Mouse (Mus musculus) liver, postnatal 0 days (tissue): ENCODE measurements at regions not wholly inside any gene's neighbourhood (a gene's known extent, or its start where the extent isn't known, plus 50 kb on each side); places are given as distances from the start of the nearest gene placed in this dataset.

ENCODE experiments used
- ATAC-seq: fragments of 200-750 bp; cut with Nextera tagmentation; 2 replicates; pipeline ENCODE4 v1.8.0; 2017; ENCODE audit warnings: mild to moderate bottlenecking, moderate library complexity
- DNase-seq: peaks from one replicate; pipeline ENCODE4 v3.0.0-alpha.2; 2016
- H3K27ac ChIP-seq: fragments of 300-500 bp; sonication (generic); 2 replicates; pipeline ENCODE4 v1.5.1; 2014; ENCODE audit warnings: antibody characterized with exemption, moderate library complexity, mild to moderate bottlenecking, low read depth
- H3K27me3 ChIP-seq: fragments of 300-500 bp; sonication (generic); 2 replicates; pipeline ENCODE4 v1.6.1; 2014; ENCODE audit warnings: low read length, control low read depth, mixed read lengths; ENCODE audit not compliant: insufficient read depth
- H3K36me3 ChIP-seq: fragments of 300-500 bp; sonication (generic); replicated peaks from 2 replicates; pipeline ENCODE4 v1.6.1; 2014; ENCODE audit warnings: mild to moderate bottlenecking, control low read depth, low read length, moderate library complexity, mixed read lengths; ENCODE audit not compliant: insufficient read depth
- H3K4me1 ChIP-seq: fragments of 300-500 bp; sonication (generic); 2 replicates; pipeline ENCODE4 v1.6.1; 2014; ENCODE audit warnings: antibody characterized with exemption, mild to moderate bottlenecking, control low read depth; ENCODE audit not compliant: insufficient read depth
- H3K4me2 ChIP-seq: fragments of 300-500 bp; sonication (generic); 2 replicates; pipeline ENCODE4 v1.6.1; 2014; ENCODE audit warnings: low read depth, mild to moderate bottlenecking, low read length, moderate library complexity, mixed read lengths
- H3K4me3 ChIP-seq: fragments of 300-500 bp; sonication (generic); 2 replicates; pipeline ENCODE4 v1.5.1; 2014; ENCODE audit warnings: low read depth, low read length
- H3K9ac ChIP-seq: fragments of 300-500 bp; sonication (generic); replicated peaks from 2 replicates; pipeline ENCODE4 v1.6.1; 2014; ENCODE audit warnings: mild to moderate bottlenecking, moderate library complexity
- H3K9me3 ChIP-seq: fragments of 300-500 bp; sonication (generic); 2 replicates; pipeline ENCODE4 v1.6.1; 2016; ENCODE audit warnings: mild to moderate bottlenecking, control low read depth, low read length, mixed read lengths
- CTCF ChIP-seq: sonication (generic); IDR thresholded peaks from 2 replicates; pipeline ENCODE4 v1.5.1; 2016; ENCODE audit warnings: antibody characterized with exemption, low read depth
- EP300 ChIP-seq: IDR thresholded peaks from 2 replicates; pipeline ENCODE4 v1.6.1; 2016; ENCODE audit warnings: antibody characterized with exemption, low read depth, mild to moderate bottlenecking
- WGBS: fragments of 180-500 bp; shearing (Covaris S2); extraction: QIAGEN DNeasy Blood & Tissue Kit; methylation state at CpG from one replicate; pipeline ENCODE4 v1.1.7; 2014; ENCODE audit not compliant: insufficient replicate concordance; 5-methylcytosine and 5-hydroxymethylcytosine counted together

- ATAC-seq (no peak), DNase-seq (no peak)
- no peaks in the 10 kb centered on the region for H3K27me3 ChIP-seq
- H3K4me1 ChIP-seq: no peaks in the 10 kb centered on the region
- WGBS: 64% methylated on average over 11 of the region's 11 CpGs
- H3K9ac ChIP-seq: no peak overlapping the region
- no peaks in the 10 kb centered on the region for H3K9me3 ChIP-seq
- no peak overlapping the region for H3K4me2 ChIP-seq
- no peak for TF ChIP-seq EP300
- no peak for TF ChIP-seq CTCF
- no peak overlapping the region for H3K4me3 ChIP-seq
- H3K36me3 ChIP-seq: no peaks in the 10 kb centered on the region
- H3K27ac ChIP-seq: no peak overlapping the region
These were observed 443.7 kb upstream of the Sel1l start for GRCm38 (mm10) chr12:92292460-92293340.

- no peak overlapping the region for H3K4me2 ChIP-seq
- ATAC-seq (no peak), DNase-seq (no peak)
- no peaks in the 10 kb centered on the region for H3K36me3 ChIP-seq
- 58% methylated on average over 1 of the region's 1 CpGs for WGBS
- no peak overlapping the region for H3K27ac ChIP-seq
- no peak overlapping the region for H3K4me3 ChIP-seq
- no peaks in the 10 kb centered on the region for H3K27me3 ChIP-seq
- H3K9ac ChIP-seq: no peak overlapping the region
- no peak for TF ChIP-seq EP300
- no peak for TF ChIP-seq CTCF
- no peaks in the 10 kb centered on the region for H3K9me3 ChIP-seq
- no peaks in the 10 kb centered on the region for H3K4me1 ChIP-seq
These were observed 442.5 kb upstream of the Sel1l start for GRCm38 (mm10) chr12:92291490-92291889.

- TF ChIP-seq CTCF: no peak
- TF ChIP-seq EP300: no peak
- H3K27ac ChIP-seq: no peak overlapping the region
- ATAC-seq (no peak), DNase-seq (no peak)
- H3K9ac ChIP-seq: no peak overlapping the region
- no peaks in the 10 kb centered on the region for H3K9me3 ChIP-seq
- no peaks in the 10 kb centered on the region for H3K27me3 ChIP-seq
- H3K4me2 ChIP-seq: no peak overlapping the region
- H3K4me3 ChIP-seq: no peak overlapping the region
- 85% methylated on average over 5 of the region's 5 CpGs for WGBS
- H3K4me1 ChIP-seq: no peaks in the 10 kb centered on the region
- H3K36me3 ChIP-seq: no peaks in the 10 kb centered on the region
These were observed 436.6 kb upstream of the Sel1l start for GRCm38 (mm10) chr12:92285511-92285910.

GRCm38 (mm10) chr12:92280470-92280869 is 431.5 kb upstream of the Sel1l start:
- H3K27me3 ChIP-seq: no peaks in the 10 kb centered on the region
- DNase-seq (no peak), ATAC-seq (no peak)
- H3K4me1 ChIP-seq: no peaks in the 10 kb centered on the region
- no peaks in the 10 kb centered on the region for H3K9me3 ChIP-seq
- TF ChIP-seq EP300 (no peak), CTCF (no peak)
- H3K9ac ChIP-seq: no peak overlapping the region
- no peaks in the 10 kb centered on the region for H3K36me3 ChIP-seq
- H3K27ac ChIP-seq: no peak overlapping the region
- 33% methylated on average over 1 of the region's 1 CpGs for WGBS
- H3K4me3 ChIP-seq: no peak overlapping the region
- no peak overlapping the region for H3K4me2 ChIP-seq

- Histone ChIP-seq H3K4me3 (no peak overlapping the region), H3K9ac (no peak overlapping the region), H3K9me3 (no peaks in the 10 kb centered on the region), H3K4me2 (no peak overlapping the region), H3K4me1 (no peaks in the 10 kb centered on the region), H3K27me3 (no peaks in the 10 kb centered on the region), H3K27ac (no peak overlapping the region), H3K36me3 (no peaks in the 10 kb centered on the region)
- ATAC-seq (no peak), DNase-seq (no peak)
- no peak for TF ChIP-seq CTCF
- 74% methylated on average over 4 of the region's 4 CpGs for WGBS
These were observed 403.0 kb upstream of the Sel1l start for GRCm38 (mm10) chr12:92251962-92252361.

- ATAC-seq: no peak
- Histone ChIP-seq H3K27ac (no peak overlapping the region), H3K4me1 (no peaks in the 10 kb centered on the region), H3K9ac (no peak overlapping the region), H3K36me3 (no peaks in the 10 kb centered on the region), H3K9me3 (no peaks in the 10 kb centered on the region), H3K27me3 (no peaks in the 10 kb centered on the region), H3K4me3 (no peak overlapping the region), H3K4me2 (no peak overlapping the region)
- DNase-seq: no peak
- 61% methylated on average over 6 of the region's 6 CpGs for WGBS
- TF ChIP-seq CTCF (no peak), EP300 (no peak)
These were observed 398.0 kb upstream of the Sel1l start for GRCm38 (mm10) chr12:92246790-92247451.
